Mouse (Mus musculus) lung, adult 2 months (tissue): ENCODE results near the gene Pip5k1b. TPM values are rescaled to one million over a fixed set of nuclear protein-coding genes. Genes with fewer than 3 reads are reported as not detected.
A peak's percentile ranks its signal among the peaks of the same experiment; 100 is the strongest.
"Not testable (repeated sequence)": the region's sequence is repeated elsewhere in the genome, so short reads cannot be mapped to it uniquely, and the experiment has no call there.

Source experiments
- DNase-seq: peaks from one replicate; pipeline ENCODE4 v3.0.0; 2022
- H3K4me1 ChIP-seq: fragments of 200-500 bp; 2 replicates; pipeline ENCODE4 v1.6.1; 2011; ENCODE audit warnings: low read length; ENCODE audit not compliant: control insufficient read depth, insufficient read depth
- H3K4me3 ChIP-seq: fragments of 200-500 bp; replicated peaks from 2 replicates; pipeline ENCODE3; 2011; ENCODE audit warnings: low read depth, mild to moderate bottlenecking, control low read depth, low read length; ENCODE audit errors: extremely low read depth
- CTCF ChIP-seq: fragments of 200-500 bp; IDR thresholded peaks from 2 replicates; pipeline ENCODE4 v1.5.1; 2011; ENCODE audit warnings: mild to moderate bottlenecking, low read length, control low read depth; ENCODE audit not compliant: insufficient read depth
- POLR2A ChIP-seq: fragments of 200-500 bp; IDR thresholded peaks from 2 replicates; pipeline ENCODE4 v1.6.1; 2011; ENCODE audit warnings: low read depth, mild to moderate bottlenecking, control low read depth, low read length, borderline replicate concordance; ENCODE audit errors: extremely low read depth
- WGBS: fragments of 180-500 bp; shearing (Covaris S2); methylation state at CpG from one replicate; pipeline ENCODE4 v1.1.7; 2018; 5-methylcytosine and 5-hydroxymethylcytosine counted together
- polyA plus RNA-seq: library from polyadenylated mRNA; depleted of rRNA; stranded (reverse); fragments of >200 nt; gene quantifications from 2 replicates; pipeline ENCODE4 v1.2.3, GENCODE M21; 2012

The Pip5k1b gene
- polyA plus RNA-seq, 1 experiment, result 8.7 TPM

DNA sequence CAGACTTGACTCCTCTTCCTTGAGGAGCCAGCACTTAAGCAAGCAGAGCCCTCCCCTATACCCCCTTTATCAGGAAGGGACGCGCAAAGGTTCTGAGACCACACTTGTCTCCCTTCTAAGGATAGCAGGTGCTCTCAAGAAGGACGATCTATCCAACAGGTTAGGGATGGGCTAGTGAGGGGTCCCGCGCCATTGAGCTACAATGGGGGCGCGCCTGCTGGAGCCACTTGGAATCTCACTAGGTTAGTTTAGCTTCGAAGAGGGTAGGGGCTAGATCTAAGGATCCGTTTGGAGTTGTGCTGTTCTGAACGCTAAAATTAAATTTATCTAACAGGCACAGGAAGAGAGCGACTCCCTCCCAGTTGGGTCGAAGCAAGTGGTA lies 904 bp upstream of the Pip5k1b start:
- DNase-seq, result no peak
- H3K4me1 ChIP-seq, result peaks cover 4% of the 10 kb centered on the region; the same call in 1 of the 2 replicates
- H3K4me3 ChIP-seq, result peak overlapping the region; percentile 89
- WGBS, result under 1% methylated on average over 12 of the region's 12 CpGs
- TF ChIP-seq CTCF (no peak), POLR2A (no peak)

- peak; percentile 71 for DNase-seq
- Histone ChIP-seq H3K4me3 (peak overlapping the region; percentile 89), H3K4me1 (peaks cover 4% of the 10 kb centered on the region; the same call in 1 of the 2 replicates)
- TF ChIP-seq POLR2A, result peak; percentile 23; the same call in 1 of the 2 replicates
- TF ChIP-seq CTCF, result no peak
- under 1% methylated on average over 73 of the region's 74 CpGs for WGBS
Measured at GRCm38 (mm10) chr19:24555904-24556584, 372 bp upstream of the Pip5k1b start.

- Histone ChIP-seq H3K4me3 (peak overlapping the region; percentile 89), H3K4me1 (peaks cover 4% of the 10 kb centered on the region; the same call in 1 of the 2 replicates)
- under 1% methylated on average over 19 of the region's 19 CpGs for WGBS
- TF ChIP-seq POLR2A (no peak), CTCF (no peak)
- peak; percentile 15 for DNase-seq
Measured at GRCm38 (mm10) chr19:24554911-24555465, 684 bp downstream of the Pip5k1b start.

GRCm38 (mm10) chr19:24554425-24554824 lies 1.2 kb downstream of the Pip5k1b start:
- H3K4me3 ChIP-seq, result no peak overlapping the region
- H3K4me1 ChIP-seq, result peaks cover 4% of the 10 kb centered on the region; the same call in 1 of the 2 replicates
- DNase-seq, result no peak
- 21% methylated on average over 4 of the region's 4 CpGs for WGBS
- TF ChIP-seq CTCF, result no peak
- no peak for TF ChIP-seq POLR2A

GRCm38 (mm10) chr19:24553291-24554075 lies 2.2 kb downstream of the Pip5k1b start:
- Histone ChIP-seq H3K4me1 (peaks cover 4% of the 10 kb centered on the region; the same call in 1 of the 2 replicates), H3K4me3 (peak overlapping the region; percentile 13)
- 59% methylated on average over 12 of the region's 12 CpGs for WGBS
- no peak for TF ChIP-seq CTCF
- TF ChIP-seq POLR2A, result no peak
- DNase-seq, result no peak

DNA sequence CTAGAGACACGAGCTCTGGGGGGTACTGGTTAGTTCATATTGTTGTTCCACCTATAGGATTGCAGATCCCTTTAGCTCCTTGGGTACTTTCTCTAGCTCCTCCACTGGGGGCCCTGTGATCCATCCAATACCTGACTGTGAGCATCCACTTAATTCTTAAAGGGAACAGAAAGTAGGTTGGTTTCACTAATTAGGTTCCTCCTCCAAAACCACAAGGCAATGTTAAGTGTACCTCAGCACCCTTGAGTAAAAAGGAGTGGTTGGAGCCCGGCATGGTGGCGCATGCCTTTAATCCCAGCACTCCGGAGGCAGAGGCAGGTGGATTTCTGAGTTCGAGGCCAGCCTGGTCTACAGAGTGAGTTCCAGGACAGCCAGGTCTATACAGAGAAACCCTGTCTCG lies 3.0 kb downstream of the Pip5k1b start:
- DNase-seq, H3K4me1 ChIP-seq, H3K4me3 ChIP-seq: not testable (repeated sequence)
- WGBS, result 53% methylated on average over 6 of the region's 6 CpGs

- DNase-seq, result no peak
- 71% methylated on average over 3 of the region's 3 CpGs for WGBS
- Histone ChIP-seq H3K4me3 (no peak overlapping the region), H3K4me1 (peaks cover 1% of the 10 kb centered on the region; the same call in 1 of the 2 replicates)
- TF ChIP-seq POLR2A (no peak), CTCF (no peak)
Measured at GRCm38 (mm10) chr19:24551196-24551954, 4.3 kb downstream of the Pip5k1b start.

DNA sequence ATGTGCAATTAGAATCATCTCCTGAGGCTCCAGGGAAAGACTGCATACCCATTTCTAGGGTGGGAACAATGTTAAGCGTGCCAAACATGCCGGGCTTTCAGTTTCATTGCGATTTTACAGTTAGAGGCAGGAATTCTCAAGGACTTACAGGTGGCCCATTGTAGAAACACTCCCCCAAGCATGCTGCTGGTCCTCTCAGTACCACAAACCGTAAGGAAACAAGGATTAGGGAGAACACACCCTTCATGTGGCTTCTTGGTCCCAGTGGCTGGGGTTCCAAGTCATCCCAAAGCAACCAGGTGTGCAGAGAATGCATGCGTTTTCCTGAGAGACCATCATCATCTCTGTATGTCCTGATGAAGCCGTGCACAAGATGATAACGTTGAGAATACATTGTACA lies 4.9 kb downstream of the Pip5k1b start:
- no peak for DNase-seq
- WGBS, result 71% methylated on average over 7 of the region's 7 CpGs
- H3K4me1 ChIP-seq, result no peaks in the 10 kb centered on the region
- no peak overlapping the region for H3K4me3 ChIP-seq
- TF ChIP-seq CTCF (no peak), POLR2A (no peak)

GRCm38 (mm10) chr19:24550016-24550415 lies 5.7 kb downstream of the Pip5k1b start:
- WGBS, result 96% methylated on average over 2 of the region's 2 CpGs

More at GRCm38 (mm10) chr19:24550016-24550415, 5.7 kb downstream of the Pip5k1b start:
- TF ChIP-seq CTCF (no peak), POLR2A (no peak)
- Histone ChIP-seq H3K4me1 (no peaks in the 10 kb centered on the region), H3K4me3 (no peak overlapping the region)
- DNase-seq, result no peak
